Mouse (Mus musculus) common myeloid progenitor, adult 5-6 weeks (primary cell): Measurements from ENCODE around the gene Pkp4. TPM values are rescaled to one million over a fixed set of nuclear protein-coding genes. Genes with fewer than 3 reads are reported as not detected.
"Not testable (repeated sequence)": the region's sequence is repeated elsewhere in the genome, so short reads cannot be mapped to it uniquely, and the experiment has no call there.

ENCODE experiments used
- ATAC-seq: replicated peaks from 2 replicates; pipeline ENCODE4 v1.8.0; 2016; ENCODE audit warnings: low read depth, mild to moderate bottlenecking, moderate TSS enrichment, inconsistent platforms; ENCODE audit not compliant: poor library complexity, severe bottlenecking
- total RNA-seq: library from RNA; stranded (forward); fragments of 200-1000, 187-1606 nt; gene quantifications from 2 replicates; pipeline ENCODE4 v1.2.3, GENCODE M21; 2017

The Pkp4 gene
- total RNA-seq, 1 experiment from 2014 or later = 23.6 TPM

- ATAC-seq = no peak
Observed at GRCm38 (mm10) chr2:59361350-59361780, 200.7 kb downstream of the Pkp4 start.

GRCm38 (mm10) chr2:59364156-59364842 is 203.6 kb downstream of the Pkp4 start:
- ATAC-seq = no peak

- no peak for ATAC-seq
Observed at GRCm38 (mm10) chr2:59367191-59367590, 206.5 kb downstream of the Pkp4 start.

- ATAC-seq = no peak
Observed at GRCm38 (mm10) chr2:59373113-59373512, 212.5 kb downstream of the Pkp4 start.

GRCm38 (mm10) chr2:59378096-59378495 is 217.4 kb downstream of the Pkp4 start:
- ATAC-seq = no peak

- not testable (repeated sequence) for ATAC-seq
Observed at GRCm38 (mm10) chr2:59378861-59379260, 218.2 kb downstream of the Pkp4 start.

- no peak for ATAC-seq
Observed at GRCm38 (mm10) chr2:59383231-59383630, 222.6 kb downstream of the Pkp4 start.

DNA sequence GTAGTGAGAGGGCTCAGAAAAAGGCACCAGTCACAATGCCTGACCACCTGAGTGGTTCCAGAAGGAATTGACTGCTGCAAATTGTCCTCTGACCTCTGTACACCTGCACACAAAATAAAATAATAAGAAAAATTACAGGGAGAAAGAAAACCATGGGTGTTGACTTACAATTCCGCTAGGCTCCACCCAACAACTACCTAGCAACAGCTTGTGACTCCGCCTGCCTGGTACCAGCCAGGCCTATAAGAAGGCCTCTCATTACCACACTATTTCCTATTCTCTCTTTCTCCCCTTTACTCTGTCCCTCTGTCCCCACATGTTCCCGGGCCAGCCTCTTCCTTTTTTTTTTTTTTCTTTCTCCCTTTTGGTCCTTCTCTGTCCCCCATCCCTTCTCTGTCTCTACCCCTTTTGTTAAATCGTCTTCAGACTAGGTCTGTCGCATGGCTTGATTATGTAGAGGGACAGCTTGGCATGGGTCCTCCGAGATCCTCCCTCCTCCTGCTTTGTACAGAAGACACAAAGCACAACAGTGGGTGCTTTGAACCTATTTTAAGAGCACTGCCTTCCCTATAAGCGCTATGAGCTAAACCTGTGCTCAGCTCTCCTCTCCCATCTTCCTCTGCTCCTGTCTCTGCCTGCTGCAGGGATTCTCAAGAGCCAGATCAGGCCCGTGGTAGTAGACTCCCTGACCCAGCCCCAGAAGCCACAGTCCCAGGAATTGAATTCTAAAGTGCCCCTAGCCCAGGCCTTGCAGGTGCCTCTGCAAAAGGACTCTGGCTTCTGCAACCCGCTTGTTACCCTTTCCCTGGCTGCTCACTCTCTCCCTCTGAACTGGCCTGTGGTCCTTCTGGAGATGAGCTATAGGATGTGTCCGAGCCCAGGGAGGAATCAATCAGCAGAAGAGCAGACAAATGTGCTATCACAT is 223.5 kb downstream of the Pkp4 start:
- ATAC-seq = no peak

- ATAC-seq = no peak
Observed at GRCm38 (mm10) chr2:59385211-59385935, 224.7 kb downstream of the Pkp4 start.

DNA sequence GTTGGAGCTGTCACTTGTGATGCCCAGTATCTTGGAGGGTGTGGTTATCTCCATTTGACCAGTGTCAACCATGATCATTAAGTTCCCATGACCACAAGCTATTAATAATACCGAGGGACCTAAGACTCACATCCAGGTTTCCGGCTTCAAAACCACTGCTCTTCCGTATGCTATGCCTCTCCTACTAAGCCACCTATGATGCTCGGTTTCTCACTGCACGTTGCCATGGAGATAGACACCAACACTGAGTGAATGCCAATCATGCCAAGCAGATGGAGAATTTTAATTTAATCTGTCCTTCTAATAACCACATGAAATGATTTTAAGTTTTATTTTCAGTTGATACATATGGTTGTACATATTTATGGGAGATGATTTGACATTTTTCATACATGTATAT is 229.3 kb downstream of the Pkp4 start:
- no peak for ATAC-seq

DNA sequence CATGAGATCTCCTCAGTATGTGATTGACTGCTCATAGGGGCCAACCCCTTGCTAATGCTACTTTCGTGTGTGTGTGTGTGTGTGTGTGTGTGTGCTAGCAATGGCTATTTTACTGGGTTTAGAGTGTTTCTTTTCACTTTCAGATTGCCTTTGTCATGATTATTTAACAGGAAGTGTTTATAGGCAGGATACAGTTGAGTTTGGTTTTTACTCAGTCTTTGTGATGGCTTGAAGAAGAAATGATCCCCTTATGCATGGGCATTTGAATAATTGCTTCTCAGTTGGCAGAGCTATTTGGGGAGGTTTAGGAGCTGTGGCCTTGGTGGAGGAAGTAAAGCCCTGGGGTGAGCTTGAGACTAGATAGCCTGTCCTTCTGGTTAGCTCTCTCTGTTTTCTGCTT is 232.5 kb downstream of the Pkp4 start:
- no peak for ATAC-seq

DNA sequence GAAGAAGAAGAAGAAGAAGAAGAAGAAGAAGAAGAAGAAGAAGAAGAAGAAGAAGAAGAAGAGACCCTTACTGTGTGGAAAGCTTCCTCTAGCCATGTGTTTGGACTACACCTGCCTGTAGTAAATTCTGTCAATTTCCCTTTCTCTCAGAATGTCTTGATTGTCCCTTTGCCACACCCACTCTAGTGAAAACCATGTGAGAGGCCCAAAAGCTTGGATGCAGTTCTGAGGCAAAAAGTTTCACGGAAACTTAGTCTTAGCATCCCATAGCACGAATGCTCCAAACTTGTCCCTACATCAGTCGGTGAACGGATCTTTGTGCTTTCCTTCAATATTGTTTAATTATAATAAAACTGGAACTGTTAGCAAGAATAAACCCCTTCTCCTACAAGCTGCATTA is 234.0 kb downstream of the Pkp4 start:
- no peak for ATAC-seq

DNA sequence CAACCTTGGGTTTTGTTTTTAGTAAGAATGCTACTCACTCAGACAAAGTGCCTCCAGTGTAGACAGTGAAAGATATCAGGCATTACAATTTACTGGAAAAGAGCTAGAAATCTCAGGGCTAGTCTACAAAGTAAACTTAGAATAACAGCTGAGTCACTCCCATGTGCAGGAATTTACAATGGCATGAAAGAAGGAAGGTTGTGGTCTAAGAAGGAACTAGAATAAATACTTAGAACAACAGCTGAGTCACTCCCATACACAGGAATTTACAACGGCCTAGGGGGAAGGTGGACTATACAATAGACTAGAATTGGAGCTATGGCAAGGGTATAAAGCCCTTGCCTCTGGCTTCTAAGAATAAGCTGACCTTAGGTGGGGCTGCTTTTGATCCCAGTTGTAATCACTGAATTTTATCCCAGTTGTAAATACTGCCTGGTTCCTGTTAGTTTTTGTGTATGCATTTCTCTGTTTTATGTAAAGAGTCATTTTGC is 234.6 kb downstream of the Pkp4 start:
- ATAC-seq = not testable (repeated sequence)

DNA sequence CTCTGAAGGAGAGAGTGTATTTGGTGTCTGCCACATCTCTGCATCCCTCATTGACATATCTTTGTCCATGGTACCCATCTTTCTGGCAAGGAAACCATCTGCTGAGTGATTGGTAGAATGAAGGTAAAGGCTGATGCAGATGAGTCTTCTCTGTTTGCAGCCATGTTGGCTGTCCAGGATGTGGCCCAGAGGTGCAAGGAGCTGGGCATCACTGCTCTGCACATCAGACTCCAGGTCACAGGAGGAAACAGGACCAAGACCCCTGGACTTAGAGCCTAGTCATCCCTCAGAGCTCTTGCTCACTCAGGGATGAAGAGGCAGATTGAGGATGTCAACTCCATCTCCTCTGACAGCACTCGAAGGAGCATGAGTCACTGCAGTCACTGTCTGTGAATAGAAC is 235.9 kb downstream of the Pkp4 start:
- no peak for ATAC-seq

DNA sequence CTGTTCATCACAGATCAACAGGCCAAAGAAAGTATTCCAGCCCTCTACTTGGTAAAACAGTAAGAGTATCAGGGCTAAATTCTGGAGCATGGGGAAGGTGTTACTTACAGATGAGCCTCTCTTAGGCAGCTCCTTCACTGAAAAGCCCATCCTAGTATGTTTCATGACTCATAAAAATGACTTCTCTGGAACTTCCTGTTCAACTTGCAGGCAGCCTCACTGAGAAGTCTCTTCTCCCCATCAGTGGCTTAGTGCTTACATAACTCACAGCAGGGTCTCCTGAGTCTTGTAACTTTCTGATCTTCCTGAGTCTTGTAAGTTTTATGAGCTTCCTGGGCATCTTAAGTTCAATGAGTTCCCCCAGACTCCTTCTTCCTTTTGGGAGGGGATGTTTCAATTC is 236.9 kb downstream of the Pkp4 start:
- ATAC-seq = no peak

GRCm38 (mm10) chr2:59400901-59401378 is 240.3 kb downstream of the Pkp4 start:
- peak; percentile 77; the same call in 1 of the 2 replicates for ATAC-seq

DNA sequence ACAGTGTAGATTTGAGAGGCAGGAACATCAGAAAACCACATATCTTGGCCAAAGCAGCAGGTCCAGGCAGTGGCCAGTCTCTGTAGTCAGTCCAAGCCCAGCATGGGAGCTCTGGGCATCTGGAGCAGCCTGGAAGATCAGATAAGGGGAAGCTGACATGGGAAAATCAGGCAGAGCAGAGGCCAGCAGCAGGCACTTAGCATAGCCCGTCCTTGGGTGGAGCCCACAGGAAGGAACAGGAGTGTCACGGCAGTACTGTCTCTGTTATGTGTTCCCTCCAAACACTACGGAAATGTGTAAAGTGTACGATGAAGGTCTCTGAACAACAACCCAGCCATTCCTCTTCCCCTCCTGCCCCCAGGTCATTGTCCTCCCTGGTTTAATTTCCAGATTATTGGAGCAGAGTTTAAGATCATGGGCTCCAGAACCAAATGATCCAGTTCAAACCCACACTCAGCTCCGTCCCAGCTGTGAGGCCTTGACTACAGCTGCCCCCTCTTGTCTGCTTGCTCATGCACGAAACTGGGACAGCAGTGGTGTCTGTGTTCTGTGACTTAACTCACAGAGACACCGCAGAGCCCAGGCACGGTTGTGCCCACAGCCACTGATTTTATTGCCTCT is 241.3 kb downstream of the Pkp4 start:
- ATAC-seq = 0 out of 2 replicates have a peak, but pooled peaks have one; percentile 29

DNA sequence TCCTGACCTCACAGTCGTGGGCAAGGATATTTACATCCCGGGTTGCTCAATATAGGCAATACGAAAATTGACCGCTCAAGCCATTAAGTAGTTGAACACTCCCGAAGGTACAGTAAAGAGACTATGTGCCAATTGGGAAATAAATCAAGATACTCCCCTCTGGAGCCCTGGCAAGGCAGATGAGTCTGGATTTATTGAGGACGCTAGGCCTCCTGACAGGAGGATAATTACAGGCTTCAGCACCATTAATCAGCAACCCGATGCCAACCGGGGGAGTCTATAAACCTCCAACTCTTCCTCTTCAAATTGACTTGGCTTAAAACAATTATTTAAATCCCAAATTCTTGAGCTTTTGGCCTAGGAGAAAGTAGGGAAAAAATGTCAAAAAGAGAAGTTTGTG is 243.4 kb downstream of the Pkp4 start:
- ATAC-seq = no peak
